Mouse (Mus musculus) spleen, adult 2 months (tissue): ENCODE measurements around the gene Mylk. TPM values are rescaled to one million over a fixed set of nuclear protein-coding genes. Genes with fewer than 3 reads are reported as not detected.

Experiments used
- DNase-seq, 2 experiments: peaks; one replicate each; pipeline versions ENCODE4 v3.0.0 to v3.0.0-alpha.2; 2012 to 2021; ENCODE audit warnings: low spot score in 2 of 2, low read depth in 1 of 2
- H3K27ac ChIP-seq: fragments of 200-500 bp; 2 replicates; pipeline ENCODE4 v1.5.1; 2012; ENCODE audit warnings: low read length, inconsistent platforms; ENCODE audit not compliant: insufficient read depth
- H3K27me3 ChIP-seq: fragments of 200-500 bp; 2 replicates; pipeline ENCODE4 v1.6.1; 2012; ENCODE audit warnings: mild to moderate bottlenecking, moderate library complexity, low read length, inconsistent platforms; ENCODE audit not compliant: control insufficient read depth, insufficient read depth
- H3K36me3 ChIP-seq: fragments of 200-500 bp; 2 replicates; pipeline ENCODE4 v1.6.1; 2012; ENCODE audit warnings: mild to moderate bottlenecking, low read length, inconsistent platforms; ENCODE audit not compliant: control insufficient read depth, insufficient read depth
- H3K4me1 ChIP-seq: fragments of 200-500 bp; 2 replicates; pipeline ENCODE4 v1.6.1; 2011; ENCODE audit warnings: inconsistent platforms; ENCODE audit not compliant: control insufficient read depth, insufficient read depth, insufficient read length
- H3K4me3 ChIP-seq: fragments of 200-500 bp; 2 replicates; pipeline ENCODE4 v1.5.1; 2011; ENCODE audit warnings: mild to moderate bottlenecking, inconsistent platforms; ENCODE audit not compliant: insufficient read depth, insufficient read length; ENCODE audit errors: extremely low read depth
- CTCF ChIP-seq: fragments of 200-500 bp; IDR thresholded peaks from 2 replicates; pipeline ENCODE4 v1.5.1; 2011; ENCODE audit warnings: mild to moderate bottlenecking, inconsistent platforms; ENCODE audit not compliant: insufficient read depth, insufficient read length, insufficient replicate concordance; ENCODE audit errors: extremely low read depth
- POLR2A ChIP-seq: fragments of 200-500 bp; IDR thresholded peaks from 2 replicates; pipeline ENCODE4 v1.6.1; 2011; ENCODE audit warnings: low read depth, low read length, inconsistent platforms
- WGBS: fragments of 180-500 bp; shearing (Covaris S2); methylation state at CpG from one replicate; pipeline ENCODE4 v1.1.7; 2018; 5-methylcytosine and 5-hydroxymethylcytosine counted together
- polyA plus RNA-seq: library from polyadenylated mRNA; depleted of rRNA; stranded (reverse); fragments of >200 nt; gene quantifications from 2 replicates; pipeline ENCODE4 v1.2.3, GENCODE M21; 2012

The Mylk gene
- polyA plus RNA-seq, 1 experiment = 41.9 TPM

DNA sequence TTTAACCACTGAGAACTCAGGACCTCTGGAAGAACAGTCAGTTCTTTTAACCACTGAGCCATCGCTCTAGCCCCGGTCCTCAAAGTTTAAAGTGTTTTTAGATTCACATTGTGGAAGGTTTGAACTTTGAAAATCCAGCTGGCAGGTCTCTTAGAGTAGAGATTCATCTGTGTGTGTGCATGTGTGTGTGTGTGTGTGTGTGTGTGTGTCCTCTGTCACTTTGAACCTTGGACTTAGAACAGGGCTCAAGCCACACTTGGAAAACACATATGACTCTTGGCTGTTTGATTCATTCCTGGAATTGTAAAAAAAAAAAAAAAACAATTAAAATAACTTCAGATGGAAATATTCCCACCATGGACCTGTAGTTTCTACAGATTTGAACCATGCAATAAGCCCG is 149.0 kb downstream of the Mylk start:
- no peak for DNase-seq
- H3K27ac ChIP-seq = no peak overlapping the region

DNA sequence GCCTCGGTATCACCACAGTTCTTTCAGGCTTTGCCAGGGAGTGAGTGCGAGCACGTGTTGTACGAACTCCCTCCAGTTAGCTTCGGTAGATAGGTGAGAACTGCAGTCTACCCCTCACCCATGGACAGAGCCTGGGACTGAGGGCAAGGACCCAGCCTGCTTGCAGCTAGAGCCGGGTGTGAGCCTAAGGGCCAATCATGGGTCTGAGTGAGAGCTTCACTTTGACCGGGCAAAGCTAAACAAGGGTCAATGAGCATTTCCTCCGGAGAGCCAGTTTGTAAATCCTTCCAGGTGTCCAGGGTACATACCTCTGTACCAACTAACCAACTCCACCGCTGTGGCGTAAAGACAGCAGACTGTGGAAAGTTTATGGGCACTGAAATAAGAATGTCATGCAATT is 150.9 kb downstream of the Mylk start:
- H3K27me3 ChIP-seq = no peaks in the 10 kb centered on the region
- TF ChIP-seq POLR2A (no peak), CTCF (no peak)
- H3K27ac ChIP-seq = no peak overlapping the region
- no peak overlapping the region for H3K4me3 ChIP-seq
- WGBS = 90% methylated on average over 10 of the region's 10 CpGs
- H3K4me1 ChIP-seq = no peaks in the 10 kb centered on the region
- DNase-seq = no peak
- no peaks in the 10 kb centered on the region for H3K36me3 ChIP-seq

More for the DNA sequence above, 149.0 kb downstream of the Mylk start:
- H3K4me1 ChIP-seq = no peaks in the 10 kb centered on the region
- 91% methylated on average over 3 of the region's 3 CpGs for WGBS
- TF ChIP-seq CTCF (no peak), POLR2A (no peak)
- H3K36me3 ChIP-seq = no peaks in the 10 kb centered on the region
- no peaks in the 10 kb centered on the region for H3K27me3 ChIP-seq
- H3K4me3 ChIP-seq = no peak overlapping the region

DNA sequence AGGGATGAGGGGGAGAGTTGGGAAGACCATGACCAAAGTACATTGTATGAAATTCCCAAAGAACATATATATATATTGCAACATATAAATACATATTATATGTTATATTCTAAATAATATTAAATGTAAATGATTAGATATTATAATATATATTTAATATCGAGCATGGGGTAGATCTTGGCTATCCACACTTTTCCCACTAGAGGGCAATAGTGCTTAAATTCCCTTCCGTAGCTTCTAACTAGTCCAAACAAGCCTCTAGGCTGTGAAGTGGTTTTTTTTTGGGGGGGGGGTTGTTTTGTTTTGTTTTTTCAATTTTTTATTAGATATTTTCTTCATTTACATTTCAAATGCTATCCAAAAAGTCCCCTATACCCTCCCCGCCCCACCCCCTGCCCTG is 152.0 kb downstream of the Mylk start:
- H3K4me1 ChIP-seq = no peaks in the 10 kb centered on the region
- no peak overlapping the region for H3K4me3 ChIP-seq
- H3K27me3 ChIP-seq = no peaks in the 10 kb centered on the region
- TF ChIP-seq POLR2A = no peak
- TF ChIP-seq CTCF = no peak
- no peaks in the 10 kb centered on the region for H3K36me3 ChIP-seq
- WGBS = 47% methylated on average over 3 of the region's 3 CpGs
- no peak overlapping the region for H3K27ac ChIP-seq
- DNase-seq = no peak

DNA sequence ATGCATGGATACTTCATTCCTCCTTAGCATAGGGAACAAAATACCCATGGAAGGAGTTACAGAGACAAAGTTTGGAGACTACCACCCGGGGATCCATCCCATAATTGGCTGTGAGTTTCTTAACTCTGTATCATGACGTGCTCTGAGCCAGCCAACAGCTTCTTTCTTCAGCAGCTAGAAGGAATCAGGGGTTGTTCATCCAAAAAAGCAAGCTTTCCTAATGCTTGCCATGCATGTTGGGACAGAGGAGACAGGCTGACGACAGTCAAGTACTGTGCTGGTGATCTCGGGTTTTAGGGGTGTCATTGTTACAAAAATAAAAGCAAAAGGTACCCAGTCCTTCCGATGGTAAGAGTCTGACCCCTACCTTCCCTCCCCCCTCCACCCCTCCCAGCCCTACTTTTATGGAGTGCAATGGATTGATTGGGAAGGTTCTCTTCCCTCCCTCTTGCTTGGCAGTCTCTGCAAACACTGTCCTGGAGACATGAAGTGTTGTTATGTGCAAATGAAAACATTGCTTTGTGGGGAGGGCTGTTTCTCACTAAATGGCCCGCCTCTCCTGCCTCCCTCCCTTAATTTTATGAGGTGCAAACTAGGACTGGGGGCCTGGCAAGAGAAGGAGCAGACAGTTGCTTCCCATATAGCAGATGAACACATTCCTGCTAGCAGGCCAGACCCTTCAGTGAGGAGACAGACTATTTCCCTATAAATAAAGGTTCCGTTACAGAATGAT is 153.2 kb downstream of the Mylk start:
- TF ChIP-seq CTCF (no peak), POLR2A (no peak)
- no peak overlapping the region for H3K27ac ChIP-seq
- H3K36me3 ChIP-seq = no peaks in the 10 kb centered on the region
- DNase-seq = no peak
- no peaks in the 10 kb centered on the region for H3K27me3 ChIP-seq
- WGBS = 80% methylated on average over 7 of the region's 7 CpGs
- H3K4me1 ChIP-seq = no peaks in the 10 kb centered on the region
- H3K4me3 ChIP-seq = no peak overlapping the region

DNA sequence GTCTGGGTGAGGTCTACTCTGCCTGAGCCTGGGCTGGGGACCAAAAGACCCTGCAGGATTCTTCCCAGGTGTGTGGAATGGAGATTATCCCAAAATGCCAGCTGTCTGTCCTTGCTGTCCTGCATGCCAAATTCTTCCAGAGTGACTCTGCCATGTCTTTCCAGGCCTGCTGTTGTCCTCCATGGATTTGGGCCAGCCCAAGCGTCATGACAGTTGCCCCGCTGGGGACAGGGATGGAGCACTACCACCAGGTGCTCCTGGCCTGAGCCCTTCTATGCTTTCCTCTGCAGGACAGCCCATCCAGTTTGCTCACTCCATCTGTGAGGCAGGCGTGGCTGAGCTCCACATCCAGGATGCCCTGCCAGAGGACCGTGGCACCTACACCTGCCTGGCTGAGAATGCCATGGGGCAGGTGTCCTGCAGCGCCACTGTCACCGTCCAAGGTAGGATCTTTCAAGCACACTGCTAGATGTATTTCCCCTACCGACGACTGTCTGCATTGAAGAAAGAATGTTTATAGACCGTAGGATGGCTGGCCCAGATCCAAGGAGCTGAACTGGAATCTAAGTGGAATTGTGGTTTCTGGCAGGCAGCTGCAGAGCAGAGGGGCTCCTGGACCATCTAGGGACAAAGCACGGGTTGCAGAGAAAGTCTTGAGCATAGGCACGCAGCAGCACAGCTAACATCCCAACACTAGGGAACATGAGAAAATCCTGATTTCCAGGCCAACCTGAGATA is 154.2 kb downstream of the Mylk start:
- DNase-seq = no peak
- WGBS = 85% methylated on average over 11 of the region's 11 CpGs
- no peak for TF ChIP-seq POLR2A
- TF ChIP-seq CTCF = no peak
- Histone ChIP-seq H3K27me3 (no peaks in the 10 kb centered on the region), H3K36me3 (no peaks in the 10 kb centered on the region), H3K4me1 (no peaks in the 10 kb centered on the region), H3K27ac (no peak overlapping the region), H3K4me3 (no peak overlapping the region)

DNA sequence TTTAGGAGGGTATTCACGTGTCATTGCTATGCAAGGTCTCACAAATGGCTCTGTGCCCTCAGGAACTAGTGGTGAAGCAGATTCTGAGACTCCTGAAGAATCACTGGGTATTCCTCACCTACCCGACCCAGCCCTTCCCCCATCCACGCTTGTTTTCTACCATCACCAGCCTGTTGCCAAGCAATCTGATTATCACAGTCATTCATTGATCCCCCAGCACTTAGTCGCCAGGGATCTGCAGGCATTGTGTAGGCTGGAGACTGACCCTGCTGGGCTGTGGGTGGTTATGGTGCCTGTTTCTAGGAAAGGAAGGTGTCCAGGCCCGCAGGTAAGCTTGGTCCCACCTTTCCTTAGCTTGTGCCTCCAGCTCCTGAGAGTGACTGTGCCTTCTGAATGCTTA is 155.0 kb downstream of the Mylk start:
- no peak for TF ChIP-seq POLR2A
- TF ChIP-seq CTCF = no peak
- H3K4me1 ChIP-seq = no peaks in the 10 kb centered on the region
- DNase-seq = no peak
- H3K36me3 ChIP-seq = no peaks in the 10 kb centered on the region
- no peak overlapping the region for H3K4me3 ChIP-seq
- H3K27me3 ChIP-seq = no peaks in the 10 kb centered on the region
- 72% methylated on average over 5 of the region's 5 CpGs for WGBS
- no peak overlapping the region for H3K27ac ChIP-seq

DNA sequence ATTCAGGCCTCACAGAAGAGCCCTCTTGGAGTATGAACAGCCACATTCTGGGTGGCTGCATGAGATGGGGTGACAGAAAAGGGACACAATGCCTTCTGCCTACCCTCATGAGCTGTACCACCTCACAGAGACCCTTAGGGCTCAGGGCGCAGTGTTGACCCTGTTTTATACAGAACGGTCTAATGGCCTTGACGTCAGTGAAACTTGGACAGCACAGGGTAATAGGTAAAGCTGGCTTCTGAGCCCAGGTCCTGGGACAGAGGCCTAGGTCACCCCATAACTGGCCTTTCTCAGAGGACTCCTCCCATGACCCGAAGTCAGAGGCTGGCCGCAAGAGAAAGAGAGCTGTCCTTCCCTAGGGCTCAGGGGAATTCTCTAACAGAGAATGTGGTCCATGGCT is 155.5 kb downstream of the Mylk start:
- Histone ChIP-seq H3K4me1 (no peaks in the 10 kb centered on the region), H3K27ac (no peak overlapping the region), H3K27me3 (no peaks in the 10 kb centered on the region), H3K4me3 (no peak overlapping the region), H3K36me3 (no peaks in the 10 kb centered on the region)
- TF ChIP-seq POLR2A = no peak
- TF ChIP-seq CTCF = no peak
- DNase-seq = no peak
- 91% methylated on average over 5 of the region's 5 CpGs for WGBS
